Mouse (Mus musculus) kidney, postnatal 0 days (tissue): Measurements from ENCODE around the gene Nr5a1. TPM values are rescaled to one million over a fixed set of nuclear protein-coding genes. Genes with fewer than 3 reads are reported as not detected.
A peak's percentile ranks its signal among the peaks of the same experiment; 100 is the strongest.

Source experiments
- ATAC-seq: fragments of 200-750 bp; cut with Nextera tagmentation; replicated peaks from 2 replicates; pipeline ENCODE4 v1.8.0; 2017; ENCODE audit warnings: low read depth, moderate number of reproducible peaks, moderate TSS enrichment, moderate library complexity; ENCODE audit not compliant: low FRiP score
- DNase-seq: peaks from one replicate; pipeline ENCODE4 v3.0.0-alpha.2; 2016; ENCODE audit warnings: low spot score
- H3K27ac ChIP-seq: fragments of 300-500 bp; sonication (generic); 2 replicates; pipeline ENCODE4 v1.5.1; 2014; ENCODE audit warnings: mild to moderate bottlenecking
- H3K27me3 ChIP-seq: fragments of 300-500 bp; sonication (generic); 2 replicates; pipeline ENCODE4 v1.6.1; 2014; ENCODE audit warnings: low read length, mixed read lengths; ENCODE audit not compliant: insufficient read depth
- H3K36me3 ChIP-seq: fragments of 300-500 bp; sonication (generic); 2 replicates; pipeline ENCODE4 v1.6.1; 2014; ENCODE audit warnings: low read length, mixed read lengths; ENCODE audit not compliant: insufficient read depth
- H3K4me1 ChIP-seq: fragments of 300-500 bp; sonication (generic); replicated peaks from 2 replicates; pipeline ENCODE4 v1.6.1; 2014; ENCODE audit warnings: antibody characterized with exemption, low read length, mixed read lengths; ENCODE audit not compliant: insufficient read depth
- H3K4me2 ChIP-seq: fragments of 300-500 bp; sonication (generic); 2 replicates; pipeline ENCODE4 v1.6.1; 2014; ENCODE audit warnings: mild to moderate bottlenecking, low read length, moderate library complexity, mixed read lengths
- H3K4me3 ChIP-seq: fragments of 300-500 bp; sonication (generic); replicated peaks from 2 replicates; pipeline ENCODE4 v1.5.1; 2014; ENCODE audit warnings: low read depth, low read length
- H3K9ac ChIP-seq: fragments of 300-500 bp; sonication (generic); 2 replicates; pipeline ENCODE4 v1.6.1; 2014; ENCODE audit warnings: low read depth, low read length
- H3K9me3 ChIP-seq: fragments of 300-500 bp; sonication (generic); replicated peaks from 2 replicates; pipeline ENCODE4 v1.6.1; 2016; ENCODE audit warnings: low read length, inconsistent platforms, mixed read lengths
- CTCF ChIP-seq: IDR thresholded peaks from 2 replicates; pipeline ENCODE4 v1.5.1; 2016; ENCODE audit warnings: antibody characterized with exemption, low read depth, mild to moderate bottlenecking, moderate library complexity
- WGBS: fragments of 180-500 bp; shearing (Covaris S2); extraction: QIAGEN DNeasy Blood & Tissue Kit; methylation state at CpG from one replicate; pipeline ENCODE4 v1.1.7; 2014; 5-methylcytosine and 5-hydroxymethylcytosine counted together
- polyA plus RNA-seq: library from polyadenylated mRNA; unstranded; fragments of >200 nt; fragmentation: Nextera tagmentation; extraction: Ambion mirVana; gene quantifications from 2 replicates; pipeline ENCODE4 v1.2.1, GENCODE M21; 2015

Gene Nr5a1
- polyA plus RNA-seq, 1 experiment from 2014 or later = 0.36 TPM

DNA sequence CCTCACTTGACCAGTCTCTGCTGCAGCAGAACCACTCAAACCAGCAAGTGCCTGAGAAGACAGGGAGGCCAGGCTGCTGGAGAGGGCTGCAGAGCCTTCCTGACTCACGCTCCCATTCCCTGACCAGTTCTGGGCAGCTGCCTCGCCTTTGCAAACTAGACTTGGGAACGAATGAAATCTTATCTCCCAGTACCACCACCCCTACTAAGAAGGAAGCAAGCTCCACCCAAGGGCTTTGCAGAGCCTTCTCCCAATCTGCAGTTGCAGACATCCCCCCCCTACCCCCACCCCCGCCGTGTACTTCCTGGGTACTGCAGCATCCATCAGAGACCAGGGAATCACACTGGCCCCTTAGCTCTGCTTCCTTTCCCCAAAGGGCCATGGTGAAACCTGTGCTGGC is 31.3 kb downstream of the Nr5a1 start:
- no peak for ATAC-seq
- H3K4me2 ChIP-seq = no peak overlapping the region
- no peak overlapping the region for H3K9ac ChIP-seq
- H3K36me3 ChIP-seq = no peaks in the 10 kb centered on the region
- DNase-seq = no peak
- H3K4me1 ChIP-seq = no peaks in the 10 kb centered on the region
- H3K9me3 ChIP-seq = no peaks in the 10 kb centered on the region
- WGBS = 74% methylated on average over 5 of the region's 5 CpGs
- no peak for TF ChIP-seq CTCF
- H3K4me3 ChIP-seq = no peak overlapping the region
- no peaks in the 10 kb centered on the region for H3K27me3 ChIP-seq
- no peak overlapping the region for H3K27ac ChIP-seq

GRCm38 (mm10) chr2:38682209-38682608 is 32.1 kb downstream of the Nr5a1 start:
- Histone ChIP-seq H3K4me2 (no peak overlapping the region), H3K36me3 (no peaks in the 10 kb centered on the region), H3K4me1 (no peaks in the 10 kb centered on the region), H3K4me3 (no peak overlapping the region), H3K9me3 (no peaks in the 10 kb centered on the region), H3K9ac (no peak overlapping the region), H3K27ac (no peak overlapping the region), H3K27me3 (no peaks in the 10 kb centered on the region)
- WGBS = 79% methylated on average over 5 of the region's 5 CpGs
- DNase-seq = no peak
- ATAC-seq = no peak
- no peak for TF ChIP-seq CTCF

DNA sequence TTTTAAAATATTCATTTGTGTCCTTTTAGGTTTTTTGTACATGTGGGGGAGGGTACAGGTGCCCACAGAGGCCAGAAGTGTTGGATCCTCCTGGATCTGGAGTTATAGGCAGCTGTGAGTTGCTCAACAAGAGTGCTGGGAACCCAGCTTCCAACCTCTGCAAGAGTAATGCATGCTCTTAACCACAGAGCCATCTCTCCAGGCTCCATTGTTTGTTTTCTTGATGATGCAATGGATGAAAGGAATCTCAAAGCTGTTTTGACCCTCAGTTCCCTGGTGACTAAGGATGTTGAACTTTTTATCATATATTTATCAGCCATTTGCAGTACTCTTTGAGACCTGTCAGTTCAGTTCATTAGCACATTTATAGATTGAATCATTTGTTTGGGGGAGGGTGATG is 35.4 kb downstream of the Nr5a1 start:
- H3K27me3 ChIP-seq = no peaks in the 10 kb centered on the region
- no peak for ATAC-seq
- TF ChIP-seq CTCF = no peak
- H3K4me3 ChIP-seq = no peak overlapping the region
- no peak overlapping the region for H3K4me2 ChIP-seq
- no peak for DNase-seq
- H3K27ac ChIP-seq = no peak overlapping the region
- H3K36me3 ChIP-seq = no peaks in the 10 kb centered on the region
- H3K4me1 ChIP-seq = no peaks in the 10 kb centered on the region
- no peaks in the 10 kb centered on the region for H3K9me3 ChIP-seq
- H3K9ac ChIP-seq = no peak overlapping the region

- Histone ChIP-seq H3K4me3 (no peak overlapping the region), H3K27ac (no peak overlapping the region), H3K4me1 (no peaks in the 10 kb centered on the region), H3K4me2 (no peak overlapping the region), H3K27me3 (no peaks in the 10 kb centered on the region), H3K36me3 (no peaks in the 10 kb centered on the region), H3K9ac (no peak overlapping the region), H3K9me3 (no peaks in the 10 kb centered on the region)
- ATAC-seq (peak; percentile 75), DNase-seq (peak; percentile 62)
- WGBS = 63% methylated on average over 9 of the region's 9 CpGs
- peak; percentile 63 for TF ChIP-seq CTCF
Measured at GRCm38 (mm10) chr2:38675366-38675969, 38.9 kb downstream of the Nr5a1 start.

GRCm38 (mm10) chr2:38672496-38672895 is 41.8 kb downstream of the Nr5a1 start:
- Histone ChIP-seq H3K36me3 (no peaks in the 10 kb centered on the region), H3K4me3 (no peak overlapping the region), H3K9ac (no peak overlapping the region), H3K27me3 (no peaks in the 10 kb centered on the region), H3K4me2 (no peak overlapping the region), H3K4me1 (no peaks in the 10 kb centered on the region), H3K27ac (no peak overlapping the region), H3K9me3 (no peaks in the 10 kb centered on the region)
- WGBS = 63% methylated on average over 11 of the region's 11 CpGs
- no peak for ATAC-seq
- TF ChIP-seq CTCF = no peak
- DNase-seq = no peak

DNA sequence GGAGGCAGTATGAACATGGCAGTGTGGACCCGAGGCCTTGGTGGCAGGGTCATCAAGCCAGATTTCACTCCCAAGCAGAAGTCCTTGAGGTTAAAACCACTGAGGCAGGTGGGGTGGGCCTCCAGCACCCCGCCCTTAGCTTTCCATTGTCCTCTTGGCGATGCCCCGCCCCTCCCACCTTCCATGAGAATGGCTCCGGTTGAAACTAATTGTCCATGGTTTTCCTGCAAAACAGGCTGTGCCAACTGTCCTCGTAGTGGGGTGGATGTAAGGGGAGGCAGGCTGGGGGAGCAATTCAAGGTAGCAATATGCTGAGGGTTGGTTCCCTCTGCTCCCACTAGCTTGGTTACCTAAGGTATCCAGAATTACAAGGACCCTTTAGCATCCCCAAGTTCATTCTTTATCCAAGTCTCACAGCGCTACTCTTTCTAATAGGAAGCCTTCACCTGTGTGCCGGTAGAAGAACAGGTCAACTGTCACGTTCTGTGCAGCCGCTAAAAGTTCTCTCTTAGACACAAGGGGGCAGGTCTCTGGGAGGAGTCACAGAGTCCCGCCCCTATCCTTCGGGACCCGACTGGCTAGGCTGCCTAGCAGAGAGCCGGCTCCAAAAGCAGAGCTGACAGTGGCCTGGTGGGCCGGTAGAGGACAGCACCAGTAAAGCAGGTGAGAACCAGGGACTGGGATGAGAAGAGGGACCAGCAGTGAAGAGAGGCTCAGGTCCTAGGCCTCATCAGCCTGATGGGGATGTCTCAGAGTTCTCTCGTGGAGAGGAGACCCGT is 45.4 kb downstream of the Nr5a1 start:
- Histone ChIP-seq H3K4me2 (peak overlapping the region; percentile 34), H3K27ac (no peak overlapping the region), H3K27me3 (no peaks in the 10 kb centered on the region), H3K9ac (no peak overlapping the region), H3K4me1 (no peaks in the 10 kb centered on the region), H3K36me3 (no peaks in the 10 kb centered on the region), H3K4me3 (no peak overlapping the region), H3K9me3 (no peaks in the 10 kb centered on the region)
- WGBS = 10% methylated on average over 17 of the region's 17 CpGs
- ATAC-seq (peak; percentile 87), DNase-seq (peak; percentile 65)
- peak; percentile 50 for TF ChIP-seq CTCF

DNA sequence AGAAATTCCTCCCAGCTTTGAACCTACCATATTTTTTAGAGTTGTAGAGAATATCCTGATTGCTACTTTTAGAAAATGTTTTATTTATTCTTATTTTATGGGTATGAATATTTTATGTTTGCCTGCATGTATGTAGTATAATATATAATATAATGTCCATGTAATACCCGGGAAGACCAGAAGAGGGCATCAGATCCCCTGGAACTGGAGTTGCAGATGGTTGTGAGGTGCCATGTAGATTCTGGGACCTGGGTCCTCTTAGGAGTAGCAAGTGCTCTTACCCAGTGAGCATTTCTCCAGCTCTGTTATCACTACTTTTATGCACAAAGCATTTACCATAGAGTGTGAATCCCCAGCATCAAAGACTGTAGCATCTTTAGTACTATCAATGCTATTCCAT is 52.9 kb downstream of the Nr5a1 start:
- 14% methylated on average over 1 of the region's 1 CpGs for WGBS
- Histone ChIP-seq H3K36me3 (no peaks in the 10 kb centered on the region), H3K27me3 (no peaks in the 10 kb centered on the region), H3K9me3 (no peaks in the 10 kb centered on the region), H3K4me1 (no peaks in the 10 kb centered on the region), H3K4me2 (no peak overlapping the region), H3K27ac (no peak overlapping the region), H3K9ac (no peak overlapping the region), H3K4me3 (no peak overlapping the region)
- DNase-seq = no peak
- ATAC-seq = no peak
- TF ChIP-seq CTCF = peak; percentile 63
